Mouse (Mus musculus): ENCODE results near the gene Nagk. TPM values are rescaled to one million over a fixed set of nuclear protein-coding genes. Genes with fewer than 3 reads are reported as not detected.
"Not testable (repeated sequence)": the region's sequence is repeated elsewhere in the genome, so short reads cannot be mapped to it uniquely, and the experiment has no call there.

Nagk gene
- total and polyA plus RNA-seq, 3 experiments: 4.8 to 11.6 (median 9.8) TPM

GRCm38 (mm10) chr6:83832393-83832792 is 37.6 kb downstream of the Nagk start:
- dilution Hi-C loops (cut with MboI; ENCODE audit: extremely low pct_ligation_motif_present, extremely low pct_unique_long_range_greater_than_20kb, low sequenced_read_pairs); H3K27ac ChIP-seq (ENCODE audit: insufficient read depth, low read depth): not testable (repeated sequence)

GRCm38 (mm10) chr6:83836826-83837225 is 42.0 kb downstream of the Nagk start:
- in situ Hi-C loops (cut with MboI; ENCODE audit: low pct_ligation_motif_present, low pct_unique_long_range_greater_than_20kb, low sequenced_read_pairs): no loop called here
- Histone ChIP-seq H3K27me3 (replicated peaks) (peaks cover 9% of the 10 kb centered on the region), H3K36me3 (replicated peaks in 1 of 2; ENCODE audit: control insufficient read depth in 1 of 2, insufficient read depth in 1 of 2, low read length in 1 of 2) (no peaks in the 10 kb centered on the region), H3K79me2 (replicated peaks; ENCODE audit: control insufficient read depth, extremely low read depth, insufficient read depth, poor library complexity, severe bottlenecking) (no peaks in the 10 kb centered on the region), H3K27ac (ENCODE audit: insufficient read depth, low read depth) (no peak overlapping the region), H3K4me1 (ENCODE audit: control insufficient read depth in 1 of 2, insufficient read depth in 2 of 2) (peaks cover 0 to 4% of the 10 kb centered on the region in 2 experiments; a peak in 1 of 4 replicates), H3K9ac (ENCODE audit: insufficient read depth, low read depth) (no peak overlapping the region), H3K4me2 (ENCODE audit: insufficient read depth, low read depth, poor library complexity, severe bottlenecking) (no peak overlapping the region), H3K4me3 (replicated peaks in 1 of 3; ENCODE audit: low read depth in 2 of 3, low read length in 2 of 3, poor library complexity in 1 of 3) (no peak overlapping the region), H3K9me3 (replicated peaks; ENCODE audit: low read length) (no peaks in the 10 kb centered on the region)
- DNase-seq (ENCODE audit: extremely low read depth): no peak
- dilution Hi-C loops (cut with MboI; ENCODE audit: extremely low pct_ligation_motif_present, extremely low pct_unique_long_range_greater_than_20kb, low sequenced_read_pairs): no loop called here
- no peak for TF ChIP-seq ZKSCAN1 (IDR thresholded peaks at IDR 0.05; ENCODE audit: borderline replicate concordance, low read depth, low read length)
- no peak for TF ChIP-seq UBTF (IDR thresholded peaks at IDR 0.05; ENCODE audit: low read depth, low read length)
- TF ChIP-seq JUND (conservative IDR thresholded peaks at IDR 0.05; ENCODE audit: low read depth, low read length): no peak
- no peak for TF ChIP-seq MAZ (IDR thresholded peaks at IDR 0.05; ENCODE audit: low read depth, low read length)
- no peak for TF ChIP-seq SMC3 (IDR thresholded peaks at IDR 0.05; ENCODE audit: low read depth, low read length)
- no peak for TF ChIP-seq NRF1 (IDR thresholded peaks at IDR 0.05; ENCODE audit: low read depth, low read length)
- TF ChIP-seq MAFK (IDR thresholded peaks at IDR 0.05; ENCODE audit: insufficient replicate concordance, low read length): no peak
- TF ChIP-seq POLR2A (IDR thresholded peaks at IDR 0.05; ENCODE audit: low read depth, low read length): no peak
- TF ChIP-seq CHD2 (IDR thresholded peaks at IDR 0.05; ENCODE audit: low read length): no peak
- TF ChIP-seq CTCF (conservative IDR thresholded peaks at IDR 0.05 in 1 of 2, IDR thresholded peaks at IDR 0.05 in 1 of 2; ENCODE audit: low read depth in 2 of 2, low read length in 2 of 2): no peak
- TF ChIP-seq CHD1 (IDR thresholded peaks at IDR 0.05; ENCODE audit: low read depth, low read length): no peak
- TF ChIP-seq SIN3A (IDR thresholded peaks at IDR 0.05; ENCODE audit: low read length): no peak
- no peak for TF ChIP-seq JUN (IDR thresholded peaks at IDR 0.05; ENCODE audit: insufficient read depth, low read depth, low read length)

More at GRCm38 (mm10) chr6:83832393-83832792, 37.6 kb downstream of the Nagk start:
- H3K79me2 ChIP-seq (replicated peaks; ENCODE audit: control insufficient read depth, extremely low read depth, insufficient read depth, poor library complexity, severe bottlenecking); DNase-seq (ENCODE audit: extremely low read depth); H3K27me3 ChIP-seq (replicated peaks); H3K36me3 ChIP-seq (replicated peaks in 1 of 2; ENCODE audit: control insufficient read depth in 1 of 2, insufficient read depth in 1 of 2, low read length in 1 of 2); in situ Hi-C loops (cut with MboI; ENCODE audit: low pct_ligation_motif_present, low pct_unique_long_range_greater_than_20kb, low sequenced_read_pairs); H3K9me3 ChIP-seq (replicated peaks; ENCODE audit: low read length): not testable (repeated sequence)
- H3K4me2 ChIP-seq (ENCODE audit: insufficient read depth, low read depth, poor library complexity, severe bottlenecking): peak overlapping the region; percentile 35
- 0 out of 2 replicates have a peak, but pooled peaks have one; percentile 12 for TF ChIP-seq TCF12 (IDR thresholded peaks at IDR 0.05; ENCODE audit: low read depth, low read length)
- peaks cover 5 to 22% of the 10 kb centered on the region in 2 experiments for H3K4me1 ChIP-seq (ENCODE audit: control insufficient read depth in 1 of 2, insufficient read depth in 2 of 2)
- peak overlapping the region in 2 of 3 experiments; percentile 41 to 45 for H3K4me3 ChIP-seq (replicated peaks in 1 of 3; ENCODE audit: low read depth in 2 of 3, low read length in 2 of 3, poor library complexity in 1 of 3)
- peak overlapping the region; percentile 9; the same call in 1 of the 2 replicates for H3K9ac ChIP-seq (ENCODE audit: insufficient read depth, low read depth)

GRCm38 (mm10) chr6:83838046-83838445 is 43.3 kb downstream of the Nagk start:
- in situ Hi-C loops (cut with MboI; ENCODE audit: low pct_ligation_motif_present, low pct_unique_long_range_greater_than_20kb, low sequenced_read_pairs): no loop called here
- no peak overlapping the region for H3K4me3 ChIP-seq (replicated peaks in 1 of 3; ENCODE audit: low read depth in 2 of 3, low read length in 2 of 3, poor library complexity in 1 of 3)
- TF ChIP-seq ZMIZ1 (IDR thresholded peaks at IDR 0.05; ENCODE audit: low read depth, low read length): no peak
- no peak for TF ChIP-seq USF2 (conservative IDR thresholded peaks at IDR 0.05; ENCODE audit: low read depth, low read length)
- no peak for TF ChIP-seq ZC3H11A (IDR thresholded peaks at IDR 0.05; ENCODE audit: low read depth, low read length)
- TF ChIP-seq GABPA (IDR thresholded peaks at IDR 0.05; ENCODE audit: insufficient replicate concordance, low read depth, low read length): no peak
- TF ChIP-seq POLR2AphosphoS2 (IDR thresholded peaks at IDR 0.05; ENCODE audit: low read depth, low read length): no peak
- no peak for TF ChIP-seq KAT2A (IDR thresholded peaks at IDR 0.05; ENCODE audit: insufficient replicate concordance, low read length)
- no peak for TF ChIP-seq PAX5 (IDR thresholded peaks at IDR 0.05; ENCODE audit: low read length)
- TF ChIP-seq ETS1 (conservative IDR thresholded peaks at IDR 0.05; ENCODE audit: low read depth, low read length): no peak
- no peak for TF ChIP-seq RCOR1 (conservative IDR thresholded peaks at IDR 0.05; ENCODE audit: low read depth, low read length)
- TF ChIP-seq BHLHE40 (IDR thresholded peaks at IDR 0.05; ENCODE audit: low read depth, low read length): no peak
- TF ChIP-seq USF1 (IDR thresholded peaks at IDR 0.05; ENCODE audit: low read depth, low read length): no peak
- dilution Hi-C loops (cut with MboI; ENCODE audit: extremely low pct_ligation_motif_present, extremely low pct_unique_long_range_greater_than_20kb, low sequenced_read_pairs): no loop called here
- H3K9ac ChIP-seq (ENCODE audit: insufficient read depth, low read depth): no peak overlapping the region
- no peak overlapping the region for H3K4me2 ChIP-seq (ENCODE audit: insufficient read depth, low read depth, poor library complexity, severe bottlenecking)
- no peaks in the 10 kb centered on the region for H3K36me3 ChIP-seq (replicated peaks in 1 of 2; ENCODE audit: control insufficient read depth in 1 of 2, insufficient read depth in 1 of 2, low read length in 1 of 2)
- peaks cover 11% of the 10 kb centered on the region for H3K27me3 ChIP-seq (replicated peaks)
- no peak overlapping the region for H3K27ac ChIP-seq (ENCODE audit: insufficient read depth, low read depth)
- no peaks in the 10 kb centered on the region for H3K9me3 ChIP-seq (replicated peaks; ENCODE audit: low read length)
- no peaks in the 10 kb centered on the region for H3K4me1 ChIP-seq (ENCODE audit: control insufficient read depth in 1 of 2, insufficient read depth in 2 of 2)
- H3K79me2 ChIP-seq (replicated peaks; ENCODE audit: control insufficient read depth, extremely low read depth, insufficient read depth, poor library complexity, severe bottlenecking): no peaks in the 10 kb centered on the region
- DNase-seq (ENCODE audit: extremely low read depth): no peak

Data from CH12.LX (cell line).